Mouse (Mus musculus) cerebellum, adult 2 months (tissue): ENCODE data around the gene Palm. TPM values are rescaled to one million over a fixed set of nuclear protein-coding genes. Genes with fewer than 3 reads are reported as not detected.

ENCODE experiments used
- DNase-seq, 2 experiments: peaks; one replicate each; pipeline ENCODE4 v3.0.0; 2021
- H3K27ac ChIP-seq: fragments of 200-500 bp; 2 replicates; pipeline ENCODE4 v1.5.1; 2012; ENCODE audit warnings: low read length, control low read depth, inconsistent platforms; ENCODE audit not compliant: insufficient read depth
- H3K27me3 ChIP-seq: fragments of 200-500 bp; 2 replicates; pipeline ENCODE4 v1.6.1; 2012; ENCODE audit warnings: inconsistent platforms, mild to moderate bottlenecking, low read length, moderate library complexity; ENCODE audit not compliant: control insufficient read depth, insufficient read depth
- H3K4me1 ChIP-seq: fragments of 200-500 bp; 2 replicates; pipeline ENCODE4 v1.6.1; 2011; ENCODE audit warnings: low read length; ENCODE audit not compliant: control insufficient read depth, insufficient read depth
- H3K4me3 ChIP-seq: fragments of 200-500 bp; replicated peaks from 2 replicates; pipeline ENCODE3; 2011; ENCODE audit warnings: mild to moderate bottlenecking, low read depth, low read length, control low read depth; ENCODE audit not compliant: insufficient read depth
- CTCF ChIP-seq: fragments of 200-500 bp; IDR thresholded peaks from 2 replicates; pipeline ENCODE4 v1.5.1; 2011; ENCODE audit warnings: low read depth, mild to moderate bottlenecking, control low read depth, low read length, moderate library complexity, borderline replicate concordance; ENCODE audit not compliant: insufficient read depth
- POLR2A ChIP-seq: fragments of 200-500 bp; IDR thresholded peaks from 2 replicates; pipeline ENCODE4 v1.6.1; 2011; ENCODE audit warnings: low read length, control low read depth, borderline replicate concordance; ENCODE audit not compliant: insufficient read depth
- WGBS: fragments of 180-500 bp; shearing (Covaris S2); methylation state at CpG from one replicate; pipeline ENCODE4 v1.1.7; 2018; 5-methylcytosine and 5-hydroxymethylcytosine counted together
- polyA plus RNA-seq: library from polyadenylated mRNA; depleted of rRNA; stranded (reverse); fragments of >200 nt; gene quantifications from 2 replicates; pipeline ENCODE4 v1.2.3, GENCODE M21; 2012

Palm gene
- polyA plus RNA-seq, 1 experiment = 143 TPM

- no peaks in the 10 kb centered on the region for H3K27me3 ChIP-seq
- peaks cover 52% of the 10 kb centered on the region for H3K4me1 ChIP-seq
- H3K27ac ChIP-seq = no peak overlapping the region
- peak overlapping the region; percentile 30 for H3K4me3 ChIP-seq
- no peak for TF ChIP-seq CTCF
- TF ChIP-seq POLR2A = no peak
- 10% methylated on average over 6 of the region's 6 CpGs for WGBS
- no peak for DNase-seq
These were observed 62.9 kb downstream of the Palm start for GRCm38 (mm10) chr10:79856280-79856679.

- DNase-seq = no peak
- H3K4me1 ChIP-seq = peaks cover 57% of the 10 kb centered on the region
- no peak overlapping the region for H3K27ac ChIP-seq
- TF ChIP-seq POLR2A = no peak
- no peak for TF ChIP-seq CTCF
- peak overlapping the region; percentile 30 for H3K4me3 ChIP-seq
- no peaks in the 10 kb centered on the region for H3K27me3 ChIP-seq
- WGBS = 6% methylated on average over 7 of the region's 7 CpGs
These were observed 63.5 kb downstream of the Palm start for GRCm38 (mm10) chr10:79856704-79857451.

- TF ChIP-seq CTCF (no peak), POLR2A (no peak)
- Histone ChIP-seq H3K27ac (no peak overlapping the region), H3K27me3 (no peaks in the 10 kb centered on the region), H3K4me3 (peak overlapping the region; percentile 5), H3K4me1 (peaks cover 62% of the 10 kb centered on the region)
- peak; percentile 54 to 55 for DNase-seq
- WGBS = 1% methylated on average over 4 of the region's 4 CpGs
These were observed 64.1 kb downstream of the Palm start for GRCm38 (mm10) chr10:79857452-79857811.

- no peaks in the 10 kb centered on the region for H3K27me3 ChIP-seq
- no peak overlapping the region for H3K4me3 ChIP-seq
- TF ChIP-seq CTCF (no peak), POLR2A (no peak)
- WGBS = 39% methylated on average over 2 of the region's 2 CpGs
- peaks cover 60% of the 10 kb centered on the region for H3K4me1 ChIP-seq
- DNase-seq = peak in 1 of 2 experiments; percentile 27
- no peak overlapping the region for H3K27ac ChIP-seq
These were observed 64.5 kb downstream of the Palm start for GRCm38 (mm10) chr10:79857894-79858293.

- TF ChIP-seq POLR2A (no peak), CTCF (no peak)
- 17% methylated on average over 17 of the region's 17 CpGs for WGBS
- Histone ChIP-seq H3K4me1 (peaks cover 58% of the 10 kb centered on the region), H3K27ac (no peak overlapping the region), H3K4me3 (no peak overlapping the region), H3K27me3 (no peaks in the 10 kb centered on the region)
- peak; percentile 61 to 62 for DNase-seq
These were observed 65.2 kb downstream of the Palm start for GRCm38 (mm10) chr10:79858416-79859074.

GRCm38 (mm10) chr10:79859116-79859515 lies 65.7 kb downstream of the Palm start:
- WGBS = 16% methylated on average over 11 of the region's 11 CpGs
- peak in 1 of 2 experiments; percentile 27 for DNase-seq
- Histone ChIP-seq H3K27me3 (no peaks in the 10 kb centered on the region), H3K4me1 (peaks cover 58% of the 10 kb centered on the region), H3K4me3 (no peak overlapping the region), H3K27ac (no peak overlapping the region)
- TF ChIP-seq POLR2A = no peak
- no peak for TF ChIP-seq CTCF

GRCm38 (mm10) chr10:79860079-79860911 lies 66.9 kb downstream of the Palm start:
- TF ChIP-seq CTCF = no peak
- TF ChIP-seq POLR2A = no peak
- H3K27ac ChIP-seq = no peak overlapping the region
- H3K27me3 ChIP-seq = no peaks in the 10 kb centered on the region
- DNase-seq = no peak
- H3K4me3 ChIP-seq = no peak overlapping the region
- WGBS = 75% methylated on average over 26 of the region's 26 CpGs
- H3K4me1 ChIP-seq = peaks cover 62% of the 10 kb centered on the region
